Mouse (Mus musculus): ENCODE data around the gene Nr5a2. TPM values are rescaled to one million over a fixed set of nuclear protein-coding genes. Genes with fewer than 3 reads are reported as not detected.
A peak's percentile ranks its signal among the peaks of the same experiment; 100 is the strongest.

The Nr5a2 gene
- polyA plus RNA-seq, 1 experiment: 0.10 TPM

- DNase-seq: no peak
- TF ChIP-seq POLR2A (IDR thresholded peaks at IDR 0.05; ENCODE audit: borderline replicate concordance, insufficient read depth, low read length) (no peak), CTCF (IDR thresholded peaks at IDR 0.05; ENCODE audit: borderline replicate concordance, insufficient read depth, low read depth, low read length) (no peak)
- Histone ChIP-seq H3K4me1 (ENCODE audit: control insufficient read depth, insufficient read depth, low read length) (no peaks in the 10 kb centered on the region; the same call in 1 of the 2 replicates), H3K4me3 (replicated peaks; ENCODE audit: insufficient read depth, low read depth, low read length) (no peak overlapping the region), H3K27ac (ENCODE audit: insufficient read depth, low read length) (no peak overlapping the region), H3K27me3 (ENCODE audit: control insufficient read depth, insufficient read depth, low read length) (no peaks in the 10 kb centered on the region; the same call in 1 of the 2 replicates)
- 79% methylated on average over 9 of the region's 9 CpGs for WGBS
These were observed 24.3 kb downstream of the Nr5a2 start for GRCm38 (mm10) chr1:136935960-136936324.

- Histone ChIP-seq H3K4me3 (replicated peaks; ENCODE audit: insufficient read depth, low read depth, low read length) (no peak overlapping the region), H3K4me1 (ENCODE audit: control insufficient read depth, insufficient read depth, low read length) (no peaks in the 10 kb centered on the region; the same call in 1 of the 2 replicates), H3K27me3 (ENCODE audit: control insufficient read depth, insufficient read depth, low read length) (no peaks in the 10 kb centered on the region; the same call in 1 of the 2 replicates), H3K27ac (ENCODE audit: insufficient read depth, low read length) (no peak overlapping the region)
- no peak for DNase-seq
- WGBS: 78% methylated on average over 8 of the region's 8 CpGs
- no peak for TF ChIP-seq POLR2A (IDR thresholded peaks at IDR 0.05; ENCODE audit: borderline replicate concordance, insufficient read depth, low read length)
- no peak for TF ChIP-seq CTCF (IDR thresholded peaks at IDR 0.05; ENCODE audit: borderline replicate concordance, insufficient read depth, low read depth, low read length)
These were observed 24.8 kb downstream of the Nr5a2 start for GRCm38 (mm10) chr1:136935316-136935959.

GRCm38 (mm10) chr1:136934051-136934450 lies 26.2 kb downstream of the Nr5a2 start:
- no peaks in the 10 kb centered on the region; the same call in 1 of the 2 replicates for H3K4me1 ChIP-seq (ENCODE audit: control insufficient read depth, insufficient read depth, low read length)
- WGBS: 45% methylated on average over 10 of the region's 10 CpGs
- TF ChIP-seq POLR2A (IDR thresholded peaks at IDR 0.05; ENCODE audit: borderline replicate concordance, insufficient read depth, low read length) (no peak), CTCF (IDR thresholded peaks at IDR 0.05; ENCODE audit: borderline replicate concordance, insufficient read depth, low read depth, low read length) (no peak)
- H3K4me3 ChIP-seq (replicated peaks; ENCODE audit: insufficient read depth, low read depth, low read length): no peak overlapping the region
- H3K27ac ChIP-seq (ENCODE audit: insufficient read depth, low read length): no peak overlapping the region
- DNase-seq: peak in 1 of 2 experiments; percentile 13
- H3K27me3 ChIP-seq (ENCODE audit: control insufficient read depth, insufficient read depth, low read length): no peaks in the 10 kb centered on the region; the same call in 1 of the 2 replicates

GRCm38 (mm10) chr1:136931026-136931425 lies 29.2 kb downstream of the Nr5a2 start:
- WGBS: 95% methylated on average over 5 of the region's 5 CpGs
- Histone ChIP-seq H3K4me3 (replicated peaks; ENCODE audit: insufficient read depth, low read depth, low read length) (no peak overlapping the region), H3K4me1 (ENCODE audit: control insufficient read depth, insufficient read depth, low read length) (no peaks in the 10 kb centered on the region; the same call in 1 of the 2 replicates)

GRCm38 (mm10) chr1:136929743-136930142 lies 30.5 kb downstream of the Nr5a2 start:
- no peak overlapping the region for H3K4me3 ChIP-seq (replicated peaks; ENCODE audit: insufficient read depth, low read depth, low read length)
- H3K27ac ChIP-seq (ENCODE audit: insufficient read depth, low read length): no peak overlapping the region
- DNase-seq: no peak
- TF ChIP-seq POLR2A (IDR thresholded peaks at IDR 0.05; ENCODE audit: borderline replicate concordance, insufficient read depth, low read length): no peak
- H3K27me3 ChIP-seq (ENCODE audit: control insufficient read depth, insufficient read depth, low read length): no peaks in the 10 kb centered on the region
- 95% methylated on average over 6 of the region's 6 CpGs for WGBS
- no peaks in the 10 kb centered on the region; the same call in 1 of the 2 replicates for H3K4me1 ChIP-seq (ENCODE audit: control insufficient read depth, insufficient read depth, low read length)

More at GRCm38 (mm10) chr1:136931026-136931425, 29.2 kb downstream of the Nr5a2 start:
- TF ChIP-seq CTCF (IDR thresholded peaks at IDR 0.05; ENCODE audit: borderline replicate concordance, insufficient read depth, low read depth, low read length): no peak
- TF ChIP-seq POLR2A (IDR thresholded peaks at IDR 0.05; ENCODE audit: borderline replicate concordance, insufficient read depth, low read length): no peak
- Histone ChIP-seq H3K27me3 (ENCODE audit: control insufficient read depth, insufficient read depth, low read length) (no peaks in the 10 kb centered on the region), H3K27ac (ENCODE audit: insufficient read depth, low read length) (no peak overlapping the region)
- no peak for DNase-seq

- Histone ChIP-seq H3K4me3 (replicated peaks; ENCODE audit: insufficient read depth, low read depth, low read length) (no peak overlapping the region), H3K27me3 (ENCODE audit: control insufficient read depth, insufficient read depth, low read length) (no peaks in the 10 kb centered on the region), H3K4me1 (ENCODE audit: control insufficient read depth, insufficient read depth, low read length) (no peaks in the 10 kb centered on the region), H3K27ac (ENCODE audit: insufficient read depth, low read length) (no peak overlapping the region)
- DNase-seq: no peak
- WGBS: 45% methylated on average over 9 of the region's 9 CpGs
- TF ChIP-seq CTCF (IDR thresholded peaks at IDR 0.05; ENCODE audit: borderline replicate concordance, insufficient read depth, low read depth, low read length) (no peak), POLR2A (IDR thresholded peaks at IDR 0.05; ENCODE audit: borderline replicate concordance, insufficient read depth, low read length) (no peak)
These were observed 32.8 kb downstream of the Nr5a2 start for GRCm38 (mm10) chr1:136927428-136927827.

- H3K4me3 ChIP-seq (replicated peaks; ENCODE audit: insufficient read depth, low read depth, low read length): no peak overlapping the region
- 16% methylated on average over 3 of the region's 3 CpGs for WGBS
- H3K27ac ChIP-seq (ENCODE audit: insufficient read depth, low read length): no peak overlapping the region
- no peaks in the 10 kb centered on the region for H3K27me3 ChIP-seq (ENCODE audit: control insufficient read depth, insufficient read depth, low read length)
- H3K4me1 ChIP-seq (ENCODE audit: control insufficient read depth, insufficient read depth, low read length): no peaks in the 10 kb centered on the region
- DNase-seq: no peak
- no peak for TF ChIP-seq POLR2A (IDR thresholded peaks at IDR 0.05; ENCODE audit: borderline replicate concordance, insufficient read depth, low read length)
- no peak for TF ChIP-seq CTCF (IDR thresholded peaks at IDR 0.05; ENCODE audit: borderline replicate concordance, insufficient read depth, low read depth, low read length)
These were observed 34.2 kb downstream of the Nr5a2 start for GRCm38 (mm10) chr1:136926026-136926425.

GRCm38 (mm10) chr1:136920089-136920488 lies 40.2 kb downstream of the Nr5a2 start:
- H3K4me3 ChIP-seq (replicated peaks; ENCODE audit: insufficient read depth, low read depth, low read length): no peak overlapping the region
- no peak for DNase-seq
- no peaks in the 10 kb centered on the region; the same call in 1 of the 2 replicates for H3K27me3 ChIP-seq (ENCODE audit: control insufficient read depth, insufficient read depth, low read length)
- no peak for TF ChIP-seq CTCF (IDR thresholded peaks at IDR 0.05; ENCODE audit: borderline replicate concordance, insufficient read depth, low read depth, low read length)
- TF ChIP-seq POLR2A (IDR thresholded peaks at IDR 0.05; ENCODE audit: borderline replicate concordance, insufficient read depth, low read length): no peak
- H3K27ac ChIP-seq (ENCODE audit: insufficient read depth, low read length): no peak overlapping the region
- H3K4me1 ChIP-seq (ENCODE audit: control insufficient read depth, insufficient read depth, low read length): no peaks in the 10 kb centered on the region
- 93% methylated on average over 4 of the region's 4 CpGs for WGBS

Measured in cerebellum, adult 2 months (tissue).